Mouse (Mus musculus) liver, embryonic 15.5 days (tissue): ENCODE measurements around the gene Snapc3. TPM values are rescaled to one million over a fixed set of nuclear protein-coding genes. Genes with fewer than 3 reads are reported as not detected.

Experiments
- polyA plus RNA-seq: library from polyadenylated mRNA; unstranded; fragments of >200 nt; fragmentation: Nextera tagmentation; extraction: Ambion mirVana; gene quantifications from 2 replicates; pipeline ENCODE4 v1.2.1, GENCODE M21; 2015

The Snapc3 gene
- polyA plus RNA-seq, 1 experiment from 2014 or later: 8.6 TPM

Other genes with a start within 250 kb of the Snapc3 start
- 1.5 and 1.8 TPM in 2 replicates for gene Ttc39b, start 93.5 kb upstream of the Snapc3 start, polyA plus RNA-seq
- 37.1 and 42.8 TPM in 2 replicates for gene Psip1, start 68.7 kb downstream of the Snapc3 start, polyA plus RNA-seq
- gene Ccdc171, start 107.8 kb downstream of the Snapc3 start, polyA plus RNA-seq: 0.86 and 1.0 TPM in 2 replicates